Mouse (Mus musculus) liver, adult 2 months (tissue): ENCODE data around the gene B4galt1. TPM values are rescaled to one million over a fixed set of nuclear protein-coding genes. Genes with fewer than 3 reads are reported as not detected.

Source experiments
- DNase-seq: peaks from one replicate; pipeline ENCODE4 v3.0.0-alpha.2; 2011; ENCODE audit warnings: low read depth, low spot score; ENCODE audit errors: extremely low read depth
- H3K27ac ChIP-seq: fragments of 200-500 bp; replicated peaks from 2 replicates; pipeline ENCODE4 v1.5.1; 2012; ENCODE audit warnings: low read depth, mild to moderate bottlenecking, control low read depth, inconsistent platforms, low read length; ENCODE audit not compliant: insufficient read depth
- H3K27me3 ChIP-seq: fragments of 200-500 bp; 2 replicates; pipeline ENCODE4 v1.6.1; 2012; ENCODE audit warnings: mild to moderate bottlenecking, moderate library complexity, low read length, inconsistent platforms; ENCODE audit not compliant: control insufficient read depth, insufficient read depth
- H3K36me3 ChIP-seq: fragments of 200-500 bp; 2 replicates; pipeline ENCODE4 v1.6.1; 2012; ENCODE audit warnings: low read length, inconsistent platforms; ENCODE audit not compliant: control insufficient read depth, insufficient read depth
- H3K4me1 ChIP-seq: fragments of 200-500 bp; 2 replicates; pipeline ENCODE4 v1.6.1; 2011; ENCODE audit warnings: low read length; ENCODE audit not compliant: control insufficient read depth, insufficient read depth
- H3K4me3 ChIP-seq: fragments of 200-500 bp; 2 replicates; pipeline ENCODE4 v1.5.1; 2011; ENCODE audit warnings: low read depth, mild to moderate bottlenecking, control low read depth, low read length, moderate library complexity; ENCODE audit not compliant: insufficient read depth
- H3K79me2 ChIP-seq: fragments of 200-500 bp; 2 replicates; pipeline ENCODE4 v1.6.1; 2012; ENCODE audit warnings: inconsistent platforms, mild to moderate bottlenecking, low read length, moderate library complexity; ENCODE audit not compliant: control insufficient read depth, insufficient read depth
- H3K9ac ChIP-seq: fragments of 200-500 bp; 2 replicates; pipeline ENCODE4 v1.6.1; 2012; ENCODE audit warnings: low read depth, mild to moderate bottlenecking, control low read depth, inconsistent platforms, low read length
- CTCF ChIP-seq: fragments of 200-500 bp; IDR thresholded peaks from 2 replicates; pipeline ENCODE4 v1.5.1; 2011; ENCODE audit warnings: low read depth, low read length, control low read depth
- POLR2A ChIP-seq: fragments of 200-500 bp; IDR thresholded peaks from 2 replicates; pipeline ENCODE4 v1.6.1; 2011; ENCODE audit warnings: low read length, control low read depth; ENCODE audit not compliant: insufficient read depth; ENCODE audit errors: extremely low read depth
- WGBS: fragments of 180-500 bp; shearing (Covaris S2); methylation state at CpG from one replicate; pipeline ENCODE4 v1.1.7; 2018; 5-methylcytosine and 5-hydroxymethylcytosine counted together
- polyA plus RNA-seq: library from polyadenylated mRNA; depleted of rRNA; stranded (reverse); fragments of >200 nt; gene quantifications from 2 replicates; pipeline ENCODE4 v1.2.3, GENCODE M21; 2012
- total RNA-seq: library from RNA; depleted of rRNA; stranded (reverse); fragments of >200 nt; gene quantifications from 2 replicates; pipeline ENCODE4 v1.2.3, GENCODE M21; 2014

The B4galt1 gene
- total and polyA plus RNA-seq, 2 experiments = 11.0 to 28.1 TPM

DNA sequence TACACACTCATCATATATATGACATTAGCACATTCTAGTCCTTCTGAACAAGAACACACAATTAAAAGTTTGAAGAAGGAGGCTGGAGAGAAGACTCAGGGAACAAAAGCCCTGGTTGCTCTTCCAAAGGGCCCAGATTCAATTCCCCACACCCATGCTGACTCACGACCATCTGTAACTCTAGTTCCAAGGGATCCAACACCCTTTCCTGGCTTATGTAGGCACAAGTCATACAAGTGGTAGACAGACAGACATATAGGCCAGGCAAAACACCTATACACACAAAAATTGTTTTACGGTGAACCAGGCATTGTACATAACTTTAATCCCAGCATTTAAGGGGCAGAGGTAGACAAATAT is 31.3 kb upstream of the B4galt1 start:
- Histone ChIP-seq H3K4me1 (peaks cover 7% of the 10 kb centered on the region; the same call in 1 of the 2 replicates), H3K27me3 (no peaks in the 10 kb centered on the region), H3K79me2 (no peaks in the 10 kb centered on the region), H3K36me3 (no peaks in the 10 kb centered on the region), H3K9ac (no peak overlapping the region), H3K4me3 (no peak overlapping the region), H3K27ac (no peak overlapping the region)
- WGBS = 88% methylated on average over 2 of the region's 2 CpGs
- no peak for DNase-seq
- TF ChIP-seq CTCF (no peak), POLR2A (no peak)

DNA sequence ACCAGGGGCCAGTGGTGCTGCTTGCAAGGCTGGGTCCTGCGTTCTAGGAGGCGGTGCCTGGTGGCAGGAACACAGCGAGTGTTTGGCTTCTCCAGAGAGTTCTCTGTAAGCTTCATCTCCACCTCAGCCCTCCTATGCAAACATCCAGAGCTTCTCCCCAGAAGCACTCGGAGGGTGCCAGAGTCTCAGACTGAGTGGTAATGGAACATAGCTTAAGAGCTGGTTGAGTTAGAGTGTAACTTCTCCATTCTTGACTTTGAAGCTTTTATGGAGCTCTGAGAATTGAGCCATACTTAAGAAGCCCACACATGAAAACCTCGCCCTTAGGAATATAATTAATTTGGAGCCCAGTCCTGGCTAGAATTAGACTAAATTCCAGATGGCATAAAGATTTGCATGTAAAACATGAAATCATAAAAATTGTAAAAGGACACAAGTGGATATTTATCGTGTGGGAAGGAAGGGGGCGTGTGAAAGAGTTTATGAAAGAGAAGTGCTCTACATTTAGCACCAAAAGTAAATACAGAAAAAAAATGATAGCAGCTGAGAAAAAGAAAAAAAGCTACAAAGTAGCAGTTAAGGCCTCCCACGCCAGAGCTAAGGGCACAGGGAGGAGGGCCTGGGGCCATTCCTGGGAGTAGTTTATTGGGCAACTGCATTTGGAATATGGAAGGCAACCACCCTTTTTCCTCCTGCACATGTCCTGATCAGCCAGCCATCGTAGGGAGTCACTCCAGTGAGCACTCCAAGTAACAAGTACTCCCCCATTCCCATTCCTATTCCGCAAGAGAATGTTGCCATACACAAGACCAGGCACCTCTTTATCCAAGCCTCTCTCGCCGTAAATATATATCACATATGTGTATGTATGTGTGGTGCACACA is 30.7 kb upstream of the B4galt1 start:
- TF ChIP-seq CTCF (no peak), POLR2A (no peak)
- DNase-seq = no peak
- Histone ChIP-seq H3K27me3 (no peaks in the 10 kb centered on the region), H3K4me1 (peaks cover 7% of the 10 kb centered on the region; the same call in 1 of the 2 replicates), H3K36me3 (no peaks in the 10 kb centered on the region), H3K4me3 (no peak overlapping the region), H3K9ac (no peak overlapping the region), H3K27ac (no peak overlapping the region), H3K79me2 (no peaks in the 10 kb centered on the region)
- WGBS = 94% methylated on average over 12 of the region's 12 CpGs

GRCm38 (mm10) chr4:40883200-40883599 is 29.4 kb upstream of the B4galt1 start:
- Histone ChIP-seq H3K4me1 (no peaks in the 10 kb centered on the region), H3K4me3 (no peak overlapping the region), H3K27ac (no peak overlapping the region), H3K9ac (no peak overlapping the region), H3K79me2 (no peaks in the 10 kb centered on the region), H3K27me3 (no peaks in the 10 kb centered on the region), H3K36me3 (no peaks in the 10 kb centered on the region)
- DNase-seq = no peak
- WGBS = 93% methylated on average over 10 of the region's 10 CpGs
- TF ChIP-seq CTCF = no peak
- TF ChIP-seq POLR2A = no peak

- TF ChIP-seq POLR2A (no peak), CTCF (no peak)
- no peaks in the 10 kb centered on the region for H3K4me1 ChIP-seq
- H3K27ac ChIP-seq = no peak overlapping the region
- 75% methylated on average over 5 of the region's 5 CpGs for WGBS
- H3K79me2 ChIP-seq = no peaks in the 10 kb centered on the region
- H3K27me3 ChIP-seq = no peaks in the 10 kb centered on the region
- H3K36me3 ChIP-seq = no peaks in the 10 kb centered on the region
- H3K4me3 ChIP-seq = no peak overlapping the region
- no peak overlapping the region for H3K9ac ChIP-seq
- no peak for DNase-seq
These were observed 23.7 kb upstream of the B4galt1 start for GRCm38 (mm10) chr4:40877528-40877927.

DNA sequence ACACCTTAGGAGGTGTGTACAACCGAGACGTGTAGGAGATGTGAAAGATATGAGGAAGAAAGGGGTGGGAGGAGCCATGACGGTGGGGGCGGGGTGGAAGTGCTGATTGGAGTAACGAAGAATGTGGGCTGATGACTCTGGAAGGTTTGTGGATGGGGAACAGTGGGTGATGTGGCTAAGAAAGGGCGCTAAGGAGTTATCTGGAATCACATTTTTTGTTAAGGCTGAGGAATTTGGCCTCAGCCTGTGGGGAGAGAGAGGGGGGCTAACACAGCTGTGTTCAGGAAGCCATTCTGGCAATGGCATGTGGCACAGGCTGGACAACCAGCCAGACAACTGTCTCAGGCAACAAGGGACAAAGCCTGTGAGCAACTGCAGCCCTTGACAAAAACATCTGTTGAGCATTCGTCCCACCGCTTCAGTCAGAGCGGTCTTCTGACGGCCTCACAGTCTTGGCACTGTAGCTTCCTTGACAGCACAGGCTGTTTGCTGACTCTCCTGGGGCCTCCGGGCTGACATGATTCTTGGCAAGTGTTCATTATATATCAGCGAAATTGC is 23.1 kb upstream of the B4galt1 start:
- Histone ChIP-seq H3K4me3 (no peak overlapping the region), H3K27me3 (no peaks in the 10 kb centered on the region), H3K36me3 (no peaks in the 10 kb centered on the region), H3K27ac (no peak overlapping the region), H3K9ac (no peak overlapping the region), H3K4me1 (peaks cover 1% of the 10 kb centered on the region; the same call in 1 of the 2 replicates), H3K79me2 (no peaks in the 10 kb centered on the region)
- DNase-seq = no peak
- TF ChIP-seq CTCF (no peak), POLR2A (no peak)
- 54% methylated on average over 12 of the region's 12 CpGs for WGBS

GRCm38 (mm10) chr4:40875842-40876241 is 22.0 kb upstream of the B4galt1 start:
- TF ChIP-seq CTCF (no peak), POLR2A (no peak)
- Histone ChIP-seq H3K36me3 (no peaks in the 10 kb centered on the region), H3K27ac (no peak overlapping the region), H3K4me3 (no peak overlapping the region), H3K27me3 (no peaks in the 10 kb centered on the region), H3K79me2 (no peaks in the 10 kb centered on the region), H3K4me1 (peaks cover 2% of the 10 kb centered on the region; the same call in 1 of the 2 replicates), H3K9ac (no peak overlapping the region)
- WGBS = 97% methylated on average over 20 of the region's 20 CpGs
- no peak for DNase-seq
